Mouse (Mus musculus) B cell, adult 62 days (primary cell): ENCODE results near the gene Vmn1r26. TPM values are rescaled to one million over a fixed set of nuclear protein-coding genes. Genes with fewer than 3 reads are reported as not detected.

Source experiments
- total RNA-seq: library from RNA; stranded (reverse); gene quantifications from 4 replicates; pipeline ENCODE4 v1.2.4, GENCODE M21; 2023

Vmn1r26 gene
- not detected in 4 replicates for total RNA-seq

GRCm38 (mm10) chr6:58015059-58015458 lies at the start of gene Vmn1r26:
TSS of gene Vmn1r26 (minus strand) at chr6:58015159.

GRCm38 (mm10) chr6:57980710-57981109 lies 34.2 kb downstream of the Vmn1r26 start, which contains the start of gene Vmn1r25:
TSS of gene Vmn1r25 (minus strand) at chr6:57980810.

GRCm38 (mm10) chr6:57961403-57961802 lies 53.6 kb downstream of the Vmn1r26 start, which contains the start of gene Vmn1r24:
TSS of gene Vmn1r24 (minus strand) at chr6:57961503.

Other genes with a start within 250 kb of the Vmn1r26 start
- gene Vopp1, start 190.0 kb downstream of the Vmn1r26 start, total RNA-seq, result 9.8 to 15.6 TPM (median 14.3 TPM) in 4 replicates
- not detected in 4 replicates for gene Vmn1r21, start 164.8 kb downstream of the Vmn1r26 start, total RNA-seq
- gene Vmn1r22, start 107.1 kb downstream of the Vmn1r26 start, total RNA-seq, result not detected in 4 replicates
- gene Vmn1r23, start 88.3 kb downstream of the Vmn1r26 start, total RNA-seq, result not detected in 4 replicates
- not detected in 4 replicates for gene Vmn1r24, start 53.7 kb downstream of the Vmn1r26 start, total RNA-seq
- not detected in 4 replicates for gene Vmn1r25, start 34.3 kb downstream of the Vmn1r26 start, total RNA-seq
- not detected in 4 replicates for gene Vmn1r27, start 203.7 kb upstream of the Vmn1r26 start, total RNA-seq
- gene Vmn1r28, start 246.9 kb upstream of the Vmn1r26 start, total RNA-seq, result not detected in 4 replicates